Mouse (Mus musculus) kidney, adult 2 months (tissue): ENCODE measurements around the gene Kdm8. TPM values are rescaled to one million over a fixed set of nuclear protein-coding genes. Genes with fewer than 3 reads are reported as not detected.
A peak's percentile ranks its signal among the peaks of the same experiment; 100 is the strongest.

ENCODE experiments used
- DNase-seq: peaks from one replicate; pipeline ENCODE4 v3.0.0; 2021
- H3K27ac ChIP-seq: fragments of 200-500 bp; 2 replicates; pipeline ENCODE4 v1.5.1; 2012; ENCODE audit warnings: low read depth, low read length, control low read depth, inconsistent platforms; ENCODE audit not compliant: insufficient read depth
- H3K27me3 ChIP-seq: fragments of 200-500 bp; replicated peaks from 2 replicates; pipeline ENCODE4 v1.6.1; 2012; ENCODE audit warnings: mild to moderate bottlenecking, moderate library complexity, low read length, inconsistent platforms; ENCODE audit not compliant: control insufficient read depth, insufficient read depth
- H3K36me3 ChIP-seq: fragments of 200-500 bp; 2 replicates; pipeline ENCODE4 v1.6.1; 2012; ENCODE audit warnings: mild to moderate bottlenecking, moderate library complexity, low read length, inconsistent platforms; ENCODE audit not compliant: control insufficient read depth, insufficient read depth
- H3K4me1 ChIP-seq: fragments of 200-500 bp; 2 replicates; pipeline ENCODE4 v1.6.1; 2011; ENCODE audit warnings: low read length; ENCODE audit not compliant: control insufficient read depth, insufficient read depth
- H3K4me3 ChIP-seq: fragments of 200-500 bp; 2 replicates; pipeline ENCODE4 v1.5.1; 2011; ENCODE audit warnings: mild to moderate bottlenecking, low read depth, low read length, control low read depth; ENCODE audit not compliant: insufficient read depth
- CTCF ChIP-seq: fragments of 200-500 bp; conservative IDR thresholded peaks from 2 replicates; pipeline ENCODE4 v1.5.1; 2011; ENCODE audit warnings: low read depth, mild to moderate bottlenecking, control low read depth, low read length, moderate library complexity, mixed read lengths; ENCODE audit not compliant: insufficient read depth, insufficient read length
- POLR2A ChIP-seq: fragments of 200-500 bp; IDR thresholded peaks from one replicate; pipeline ENCODE4 v1.6.1; 2011; ENCODE audit warnings: low read depth, low read length, control low read depth
- WGBS: fragments of 180-500 bp; shearing (Covaris S2); methylation state at CpG from one replicate; pipeline ENCODE4 v1.1.7; 2018; 5-methylcytosine and 5-hydroxymethylcytosine counted together
- polyA plus RNA-seq: library from polyadenylated mRNA; depleted of rRNA; stranded (reverse); fragments of >200 nt; gene quantifications from 2 replicates; pipeline ENCODE4 v1.2.3, GENCODE M21; 2012

Kdm8 gene
- polyA plus RNA-seq, 1 experiment, result 3.2 TPM

DNA sequence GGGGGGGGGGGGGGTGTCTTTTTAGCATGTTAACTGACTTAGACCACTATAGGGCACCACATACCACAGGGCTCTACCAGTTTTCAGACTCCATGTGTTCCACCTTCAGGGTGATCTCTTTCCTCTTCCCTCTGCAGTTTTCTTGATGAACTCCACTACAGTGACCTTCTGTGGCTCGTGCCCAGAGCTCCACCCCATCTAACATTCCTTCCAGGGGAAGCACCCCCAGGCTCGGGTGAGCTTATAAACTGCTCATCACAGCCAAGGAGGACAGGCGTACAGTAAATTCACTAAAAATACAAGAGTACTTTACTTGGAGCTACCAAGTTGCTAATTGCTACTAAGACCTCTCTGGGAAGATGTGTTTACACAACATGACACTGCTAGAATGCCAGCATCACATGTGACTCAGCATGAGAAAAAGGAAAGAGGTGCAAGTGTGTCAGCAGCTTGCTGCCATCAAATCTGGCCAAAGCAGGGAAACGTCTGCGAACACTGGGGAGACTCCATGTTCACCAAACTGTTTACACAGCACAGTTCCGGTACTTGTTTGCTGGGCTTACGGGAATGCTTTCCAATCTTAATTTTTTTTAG lies 34.0 kb downstream of the Kdm8 start:
- Histone ChIP-seq H3K27ac (no peak overlapping the region), H3K4me3 (no peak overlapping the region), H3K4me1 (peaks cover 5% of the 10 kb centered on the region; the same call in 1 of the 2 replicates), H3K27me3 (no peaks in the 10 kb centered on the region), H3K36me3 (peaks cover 1% of the 10 kb centered on the region; the same call in 1 of the 2 replicates)
- WGBS, result 62% methylated on average over 7 of the region's 7 CpGs
- DNase-seq, result peak; percentile 28
- TF ChIP-seq CTCF, result no peak
- no peak for TF ChIP-seq POLR2A

DNA sequence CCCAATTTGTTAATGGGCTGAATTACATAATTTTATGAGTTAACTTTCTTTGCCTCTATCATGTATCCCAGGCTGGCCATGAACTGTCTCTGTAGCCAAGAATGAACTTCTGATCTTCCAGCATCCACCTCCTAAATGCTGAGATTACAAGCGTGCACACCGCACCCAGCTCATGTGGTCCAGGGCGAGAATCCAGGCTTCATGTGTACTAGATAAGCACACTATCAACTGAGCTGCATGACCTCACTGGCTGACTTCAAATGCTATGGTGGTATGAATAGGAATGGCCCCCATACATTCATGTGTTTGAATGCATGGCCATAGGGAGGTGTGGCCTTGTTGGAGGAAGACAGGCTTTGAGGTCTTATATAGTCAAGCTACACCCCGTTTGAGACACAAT lies 36.0 kb downstream of the Kdm8 start:
- Histone ChIP-seq H3K27me3 (no peaks in the 10 kb centered on the region), H3K36me3 (peaks cover 1% of the 10 kb centered on the region; the same call in 1 of the 2 replicates), H3K4me1 (peaks cover 4% of the 10 kb centered on the region; the same call in 1 of the 2 replicates), H3K27ac (no peak overlapping the region), H3K4me3 (no peak overlapping the region)
- DNase-seq, result no peak
- 96% methylated on average over 4 of the region's 4 CpGs for WGBS
- TF ChIP-seq CTCF (no peak), POLR2A (no peak)

DNA sequence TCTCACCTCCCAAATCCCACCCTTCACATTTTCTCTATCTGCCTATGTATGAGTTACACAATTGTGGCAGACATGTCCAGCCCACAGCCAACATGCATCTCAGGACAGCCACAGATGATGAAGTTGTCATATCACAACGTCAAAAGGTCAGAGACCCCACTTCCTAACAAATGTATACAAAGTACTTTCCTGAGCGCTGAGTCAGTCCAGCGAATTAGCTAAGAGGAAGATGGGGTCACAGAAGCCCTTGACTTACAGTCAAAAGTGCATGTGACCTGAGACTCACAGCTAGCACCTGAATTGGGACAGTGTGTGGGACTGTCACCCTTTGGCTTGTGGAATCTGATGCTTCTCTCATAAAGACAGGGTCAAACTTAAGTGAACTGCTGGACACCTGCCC lies 37.9 kb downstream of the Kdm8 start:
- WGBS, result 65% methylated on average over 3 of the region's 3 CpGs
- Histone ChIP-seq H3K27me3 (no peaks in the 10 kb centered on the region), H3K27ac (no peak overlapping the region), H3K4me3 (no peak overlapping the region), H3K36me3 (peaks cover 1% of the 10 kb centered on the region; the same call in 1 of the 2 replicates), H3K4me1 (no peaks in the 10 kb centered on the region)
- no peak for TF ChIP-seq CTCF
- no peak for TF ChIP-seq POLR2A
- DNase-seq, result no peak

DNA sequence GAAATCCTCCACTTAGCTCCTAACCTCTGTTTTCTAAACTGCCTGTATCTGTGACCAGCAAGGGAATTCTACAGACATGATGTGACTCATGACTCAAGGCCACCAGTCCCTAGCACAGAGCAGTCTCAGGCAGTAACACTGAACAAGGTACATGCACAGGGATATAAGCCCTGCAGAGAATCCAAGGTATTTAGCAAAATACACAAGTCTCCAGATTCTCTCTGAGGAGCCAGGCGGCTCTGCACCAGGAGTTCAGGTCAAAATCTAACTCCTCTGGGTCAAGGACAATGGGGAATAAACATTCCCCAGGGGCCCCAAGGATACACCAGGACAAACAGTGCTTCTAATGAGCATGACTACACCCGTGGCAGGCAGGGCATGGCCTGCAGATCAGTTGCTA lies 38.4 kb downstream of the Kdm8 start:
- TF ChIP-seq POLR2A (no peak), CTCF (no peak)
- Histone ChIP-seq H3K27me3 (no peaks in the 10 kb centered on the region), H3K27ac (no peak overlapping the region), H3K4me3 (no peak overlapping the region), H3K36me3 (peaks cover 1% of the 10 kb centered on the region; the same call in 1 of the 2 replicates), H3K4me1 (no peaks in the 10 kb centered on the region)
- 63% methylated on average over 2 of the region's 2 CpGs for WGBS
- no peak for DNase-seq

DNA sequence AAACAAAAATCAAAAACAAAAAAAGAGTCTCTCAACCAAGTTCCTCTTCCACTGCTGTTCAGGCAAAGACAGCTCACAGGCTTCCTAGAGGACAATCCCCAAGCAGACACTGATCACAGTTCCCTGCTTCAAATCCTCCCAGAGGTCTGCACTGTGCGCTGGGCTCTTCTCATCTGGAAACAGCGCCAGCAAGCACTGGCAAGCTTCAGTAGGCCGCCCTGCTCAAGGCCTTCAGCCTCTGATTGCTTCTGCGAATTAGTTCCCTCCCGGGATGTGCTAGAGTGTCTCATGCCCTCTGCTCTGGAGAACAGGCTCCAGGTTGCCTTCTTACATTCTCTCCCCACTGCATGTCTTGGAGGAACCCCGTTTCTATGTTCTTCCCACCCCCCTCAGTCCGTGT lies 40.3 kb downstream of the Kdm8 start:
- H3K4me3 ChIP-seq, result no peak overlapping the region
- TF ChIP-seq POLR2A, result no peak
- no peak for TF ChIP-seq CTCF
- H3K4me1 ChIP-seq, result no peaks in the 10 kb centered on the region
- peaks cover 1% of the 10 kb centered on the region; the same call in 1 of the 2 replicates for H3K36me3 ChIP-seq
- DNase-seq, result no peak
- H3K27ac ChIP-seq, result no peak overlapping the region
- 90% methylated on average over 7 of the region's 7 CpGs for WGBS
- H3K27me3 ChIP-seq, result no peaks in the 10 kb centered on the region

DNA sequence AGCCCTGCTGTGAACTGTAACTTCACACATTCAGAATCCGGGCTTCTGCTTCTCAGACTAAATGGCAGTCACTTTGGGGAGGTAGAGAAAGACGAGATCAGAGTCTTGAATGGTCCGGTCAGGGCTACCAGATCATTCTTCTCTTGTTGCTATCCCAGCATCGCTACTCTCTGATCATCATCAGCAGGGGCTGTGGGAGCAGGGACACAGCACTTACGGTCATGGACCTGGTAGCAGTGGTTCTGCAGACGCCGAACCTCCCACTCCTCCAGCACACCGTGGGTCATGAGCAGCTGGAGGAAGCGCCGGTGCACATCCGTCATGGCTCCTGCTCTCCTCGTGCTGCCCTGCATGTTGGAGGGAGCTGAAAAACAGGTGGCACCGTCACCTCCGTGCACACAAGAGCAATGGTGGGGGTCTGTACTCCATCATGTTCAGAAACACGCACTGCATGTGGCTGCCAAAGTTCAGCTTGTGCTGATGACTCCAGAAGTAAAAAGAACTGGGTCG lies 41.7 kb downstream of the Kdm8 start:
- no peaks in the 10 kb centered on the region for H3K4me1 ChIP-seq
- WGBS, result 74% methylated on average over 16 of the region's 16 CpGs
- no peak overlapping the region for H3K4me3 ChIP-seq
- peaks cover 1% of the 10 kb centered on the region; the same call in 1 of the 2 replicates for H3K36me3 ChIP-seq
- TF ChIP-seq CTCF (no peak), POLR2A (no peak)
- no peaks in the 10 kb centered on the region for H3K27me3 ChIP-seq
- no peak overlapping the region for H3K27ac ChIP-seq
- no peak for DNase-seq

DNA sequence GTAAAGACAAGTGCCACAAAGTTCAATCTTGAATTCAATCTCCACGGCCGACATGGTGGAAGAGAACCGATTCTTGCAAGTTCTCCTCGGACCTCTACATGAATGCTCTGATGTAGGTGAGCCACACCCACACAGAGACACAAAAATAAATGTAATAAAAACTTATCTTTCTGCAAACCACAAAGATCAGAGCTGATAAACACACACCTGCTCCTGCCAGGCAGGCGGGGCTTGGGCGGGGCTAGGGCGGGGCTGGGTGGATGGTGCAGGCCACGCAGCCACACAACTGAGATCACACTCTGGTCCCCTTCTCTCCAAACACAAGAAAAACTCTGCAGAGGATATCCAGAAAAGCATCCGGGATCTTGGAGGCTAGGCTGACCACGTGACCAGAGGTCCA lies 42.6 kb downstream of the Kdm8 start:
- no peak overlapping the region for H3K4me3 ChIP-seq
- 91% methylated on average over 10 of the region's 10 CpGs for WGBS
- peaks cover 1% of the 10 kb centered on the region; the same call in 1 of the 2 replicates for H3K36me3 ChIP-seq
- no peak for DNase-seq
- H3K27ac ChIP-seq, result no peak overlapping the region
- no peaks in the 10 kb centered on the region for H3K4me1 ChIP-seq
- H3K27me3 ChIP-seq, result no peaks in the 10 kb centered on the region
- TF ChIP-seq POLR2A (no peak), CTCF (no peak)
